Mouse (Mus musculus): ENCODE measurements around the gene Rapgef6.

Gene Rapgef6

GRCm38 (mm10) chr11:54695951-54696350 lies 173.3 kb downstream of the Rapgef6 start:
- DNase-seq = peak; percentile 25

DNA sequence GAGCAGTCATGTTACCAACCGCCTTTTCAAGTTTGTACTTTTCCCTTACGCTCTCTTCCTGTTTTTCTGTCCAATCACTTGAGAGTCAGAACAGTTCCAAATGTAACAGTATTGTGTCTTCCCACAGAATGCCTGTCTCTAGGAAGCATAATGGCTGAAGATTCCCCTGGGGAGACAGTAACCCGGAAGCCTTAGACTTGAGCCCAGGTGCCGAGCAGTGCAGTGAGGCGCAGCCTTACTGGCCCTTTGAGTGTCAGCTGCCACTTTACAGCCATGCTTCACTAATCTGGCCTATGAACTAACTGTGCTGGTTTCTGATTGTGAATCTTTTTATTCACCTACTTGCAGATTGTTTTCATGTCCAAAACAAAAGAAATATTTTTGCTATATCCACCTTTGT lies 175.0 kb downstream of the Rapgef6 start:
- DNase-seq = peak; percentile 39

DNA sequence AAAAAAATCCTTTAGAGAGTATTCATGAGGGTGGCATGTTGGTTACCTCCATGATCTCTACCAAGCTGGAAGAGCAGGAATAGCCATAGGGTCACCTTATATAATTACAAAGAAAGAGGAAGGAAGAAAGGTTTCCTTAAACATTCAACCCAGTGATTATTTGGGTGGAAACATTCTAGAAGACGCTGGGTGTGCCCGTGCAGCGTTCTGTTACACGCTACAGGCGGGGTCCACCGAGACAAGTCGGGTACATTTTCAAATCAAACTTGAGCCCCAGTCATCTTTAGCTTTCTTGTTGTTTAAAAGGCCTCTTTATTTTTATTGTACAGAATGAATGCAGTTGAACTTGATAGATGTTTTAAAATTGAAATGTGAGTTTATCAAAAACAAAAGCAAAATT lies 176.0 kb downstream of the Rapgef6 start:
- DNase-seq = peak; percentile 31 to 36

GRCm38 (mm10) chr11:54699972-54700371 lies 177.3 kb downstream of the Rapgef6 start:
- DNase-seq = peak; percentile 21 to 26

DNA sequence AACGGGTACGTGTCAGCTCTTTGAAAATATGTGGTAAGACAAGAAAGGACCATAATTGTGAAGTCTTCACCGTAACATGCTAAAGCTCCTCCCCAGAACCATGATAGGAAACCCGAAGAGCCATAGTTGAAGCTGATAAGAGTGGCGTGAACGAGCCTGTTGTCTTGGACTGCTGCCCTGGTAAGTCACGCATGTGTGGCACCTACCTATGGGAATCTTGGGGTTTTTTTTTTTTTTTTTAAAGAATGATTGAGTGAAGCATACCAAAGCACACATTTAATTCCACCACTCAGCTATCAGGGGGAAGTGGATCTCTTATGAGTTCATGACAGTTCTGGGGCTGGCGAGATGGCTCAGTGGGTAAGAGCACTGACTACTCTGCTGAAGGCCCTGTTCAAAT lies 179.2 kb downstream of the Rapgef6 start:
- no peak for DNase-seq

DNA sequence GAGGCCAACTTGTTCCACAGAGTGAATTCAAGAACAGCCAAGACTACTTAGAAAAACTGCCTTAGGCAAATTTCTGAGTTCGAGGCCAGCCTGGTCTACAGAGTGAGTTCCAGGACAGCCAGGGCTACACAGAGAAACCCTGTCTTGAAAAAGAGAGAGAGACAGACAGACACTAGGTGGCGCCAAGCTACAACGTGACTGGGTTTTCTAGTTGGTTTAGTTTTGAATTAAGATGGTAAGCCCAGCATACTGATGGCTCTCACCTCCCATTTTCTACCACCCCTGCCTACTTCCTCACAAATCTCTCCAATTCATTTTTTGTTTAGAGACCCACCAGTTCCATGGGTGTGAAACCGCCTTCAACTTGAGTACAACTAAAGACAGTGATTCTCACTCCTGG lies 180.7 kb downstream of the Rapgef6 start:
- peak; percentile 85 to 86 for DNase-seq

DNA sequence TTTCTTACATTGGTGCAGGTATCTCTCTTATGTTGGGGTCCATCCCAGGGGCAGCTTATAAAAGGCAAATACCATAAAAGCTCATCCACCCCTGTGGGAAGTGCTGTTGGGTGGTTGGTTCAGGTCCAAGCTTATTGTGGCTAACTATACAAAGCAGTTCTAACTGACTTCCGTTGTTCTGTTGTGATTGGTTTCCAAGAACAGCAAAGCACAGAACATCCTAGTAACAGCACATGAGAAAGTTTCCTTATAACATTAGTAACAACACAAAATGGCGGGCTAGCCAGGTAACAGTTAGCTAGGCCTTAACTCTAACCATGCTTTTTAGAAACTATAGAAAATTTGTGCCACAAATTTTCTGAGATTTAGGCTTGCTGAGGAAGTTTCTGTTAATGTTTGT lies 185.5 kb downstream of the Rapgef6 start:
- DNase-seq = no peak

- DNase-seq = no peak
Observed at GRCm38 (mm10) chr11:54709645-54710044, 187.0 kb downstream of the Rapgef6 start.

- no peak for DNase-seq
Observed at GRCm38 (mm10) chr11:54710512-54711293, 188.1 kb downstream of the Rapgef6 start.

DNA sequence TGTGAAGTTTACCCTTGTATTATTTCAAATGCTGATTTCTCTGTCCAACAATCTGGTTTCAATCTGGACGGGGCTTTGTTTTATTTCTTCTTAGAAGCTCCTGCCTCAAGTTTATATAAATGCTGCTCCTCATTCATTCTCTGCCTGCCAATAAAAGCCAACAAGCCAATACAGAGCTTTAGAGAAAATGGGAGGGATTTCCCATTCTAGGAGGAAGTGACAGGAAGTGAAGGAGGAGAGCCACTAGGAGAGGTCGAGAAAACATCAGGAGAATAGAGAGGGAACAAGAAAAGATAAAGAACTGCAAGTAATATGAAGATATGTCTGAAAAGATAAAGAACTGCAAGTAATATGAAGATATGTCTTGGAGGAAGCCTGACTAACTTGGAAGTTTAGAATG lies 190.2 kb downstream of the Rapgef6 start:
- no peak for DNase-seq

DNA sequence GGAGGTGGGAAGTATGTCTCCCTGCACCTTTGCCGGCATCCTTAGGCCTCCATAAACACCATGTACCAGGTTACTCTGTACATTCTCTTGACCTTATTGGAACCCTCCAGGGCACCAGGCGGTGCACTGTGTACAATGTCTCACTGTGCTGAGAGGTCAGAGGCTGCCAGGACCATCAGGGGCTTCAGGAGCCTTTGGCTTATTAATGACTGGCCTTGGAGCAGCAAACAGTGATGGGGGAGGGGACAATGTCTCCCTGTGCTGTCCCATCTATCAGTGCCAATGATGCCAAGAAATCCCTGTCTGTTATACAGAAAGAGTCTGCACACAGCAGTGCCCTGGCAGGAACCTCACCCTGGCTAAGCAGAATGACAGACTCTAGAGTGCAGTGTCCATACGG lies 195.2 kb downstream of the Rapgef6 start:
- no peak for DNase-seq

DNA sequence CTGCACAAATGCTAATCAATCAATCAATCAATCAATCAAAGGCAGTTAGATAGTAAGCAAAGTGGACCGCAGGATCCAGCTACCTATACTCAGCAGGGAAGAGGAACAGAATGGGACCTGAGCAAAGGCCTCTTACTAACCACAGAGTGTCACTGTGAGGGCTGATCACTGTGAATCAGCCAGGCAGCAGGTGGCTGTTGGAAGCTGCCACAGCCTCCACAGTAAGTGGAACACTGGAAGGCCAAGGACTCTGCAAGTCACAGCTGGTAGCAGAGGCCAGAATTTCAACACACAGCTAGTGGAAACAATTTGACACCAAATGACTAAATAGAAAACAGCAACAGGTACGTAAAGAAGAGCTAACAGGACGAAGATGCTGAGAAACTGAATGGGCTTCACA lies 196.0 kb downstream of the Rapgef6 start:
- no peak for DNase-seq

DNA sequence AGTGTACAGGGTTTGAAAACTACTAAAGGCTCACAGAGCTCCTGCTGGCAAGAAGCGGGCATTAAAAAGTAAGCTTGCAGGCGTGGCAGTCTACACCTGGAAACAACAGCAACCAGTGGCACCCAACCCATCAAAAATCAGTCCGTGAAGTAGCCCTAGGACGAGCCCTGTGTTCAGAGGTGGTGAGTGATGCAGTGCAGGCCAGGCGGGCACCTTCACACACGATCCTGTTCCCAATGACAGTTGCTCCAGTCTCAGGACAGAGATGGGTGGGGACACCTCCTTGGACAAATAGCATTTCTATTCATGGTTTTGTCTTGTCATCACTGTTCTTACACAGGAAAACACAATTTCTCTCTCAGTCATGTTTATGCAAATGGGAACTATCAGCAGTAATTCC lies 199.4 kb downstream of the Rapgef6 start:
- DNase-seq = no peak

DNA sequence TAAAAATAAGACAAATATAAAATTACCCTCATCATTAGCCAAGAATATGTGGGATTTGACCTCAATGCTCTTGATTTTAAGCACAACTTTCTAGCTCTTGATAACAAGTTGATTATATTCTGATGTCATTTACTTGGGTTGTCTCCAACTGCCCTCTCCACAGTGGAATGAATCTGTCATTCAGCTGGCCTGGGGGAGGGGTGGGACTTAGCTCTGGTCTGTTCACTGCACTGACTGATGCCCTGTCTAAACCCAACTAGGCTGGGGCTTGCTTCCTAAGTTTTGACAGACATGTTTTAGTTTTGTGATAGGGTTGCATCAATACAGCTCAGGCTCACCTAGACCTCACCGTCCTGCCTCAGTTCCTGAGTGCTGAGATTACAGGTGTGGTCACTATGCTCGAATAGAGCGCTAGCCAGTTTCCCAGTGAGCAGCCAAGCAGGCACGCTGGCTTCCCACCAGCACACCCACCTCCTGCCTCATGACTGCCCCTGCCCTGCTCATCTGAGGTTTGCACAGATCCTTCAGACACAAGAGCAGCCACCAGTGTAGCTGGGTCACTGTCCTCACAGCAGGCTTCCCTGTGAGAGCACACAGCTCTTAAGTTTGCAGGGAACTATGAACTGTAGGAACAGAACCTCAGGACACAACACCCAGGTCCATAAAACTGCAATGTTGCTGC lies 201.8 kb downstream of the Rapgef6 start:
- DNase-seq = no peak

- DNase-seq = peak; percentile 8 to 17
Observed at GRCm38 (mm10) chr11:54726571-54727062, 204.0 kb downstream of the Rapgef6 start.

DNA sequence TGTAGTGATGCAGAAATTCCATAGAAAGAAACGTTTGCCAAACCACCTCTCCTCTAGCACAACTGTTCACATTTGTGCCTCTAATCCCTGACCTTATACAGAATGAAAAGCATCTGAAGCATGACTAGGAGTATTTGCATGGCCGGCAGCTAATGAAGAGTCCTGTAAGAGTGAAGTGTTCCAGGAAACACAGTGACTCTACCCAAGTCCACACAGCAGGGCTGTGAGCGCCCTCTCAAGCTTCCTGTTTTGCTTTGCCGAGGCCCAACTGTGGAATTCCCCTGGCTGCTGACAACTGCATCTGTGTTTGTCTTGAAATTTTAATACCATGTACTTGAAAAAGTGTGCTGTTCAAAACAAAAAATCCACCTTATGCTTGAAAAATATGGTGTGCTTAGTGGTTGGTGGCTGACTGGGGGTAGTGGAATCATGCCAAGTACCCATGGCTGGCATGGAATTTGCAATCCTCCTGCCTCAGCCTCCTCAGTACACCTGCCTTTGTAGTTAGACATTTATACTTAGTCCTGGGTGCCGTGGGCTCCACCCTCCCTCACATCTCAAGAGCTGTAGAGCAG lies 204.8 kb downstream of the Rapgef6 start:
- DNase-seq = peak; percentile 74 to 79

- peak in 1 of 2 experiments; percentile 36 for DNase-seq
Observed at GRCm38 (mm10) chr11:54728371-54728770, 205.7 kb downstream of the Rapgef6 start.

- no peak for DNase-seq
Observed at GRCm38 (mm10) chr11:54729311-54729710, 206.7 kb downstream of the Rapgef6 start.

GRCm38 (mm10) chr11:54730931-54731330 lies 208.3 kb downstream of the Rapgef6 start:
- DNase-seq = no peak

DNA sequence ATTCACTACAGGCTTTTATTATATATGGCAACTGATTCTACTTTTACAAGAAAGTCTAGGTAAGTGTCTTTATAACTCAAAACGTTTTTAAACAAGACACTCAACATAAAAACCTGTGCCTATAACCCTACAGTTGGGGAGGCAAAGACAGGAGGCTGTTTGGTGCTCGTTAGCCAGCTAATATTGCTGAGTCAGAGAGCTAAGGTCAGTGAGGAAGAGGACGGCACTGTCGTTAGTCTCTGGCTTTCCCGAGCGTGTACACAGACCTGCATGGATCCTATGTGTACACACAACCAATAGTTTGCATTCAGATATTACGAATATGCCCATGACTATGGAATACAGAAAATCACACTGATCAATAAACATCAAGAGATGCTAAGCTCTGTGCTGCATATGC lies 208.7 kb downstream of the Rapgef6 start:
- DNase-seq = no peak

DNA sequence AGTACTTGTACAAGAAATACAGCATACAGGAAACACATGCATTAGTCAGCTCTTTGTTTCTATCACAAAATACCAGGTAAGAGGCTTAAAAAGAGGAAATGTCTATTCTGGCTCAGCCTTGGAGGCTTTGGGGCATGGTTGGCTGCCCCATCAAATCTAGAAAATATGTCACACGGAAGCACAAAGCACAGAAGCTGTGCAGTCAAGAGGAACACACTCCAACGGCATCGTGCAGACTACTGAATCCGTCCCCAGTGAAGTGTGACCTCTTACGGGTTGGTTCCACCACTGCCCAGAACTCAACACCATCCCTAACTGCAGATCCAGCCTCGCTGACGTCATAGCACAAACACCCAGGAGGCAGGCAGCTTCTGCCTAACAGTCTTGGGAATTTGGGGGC lies 210.9 kb downstream of the Rapgef6 start:
- DNase-seq = peak; percentile 63 to 74

GRCm38 (mm10) chr11:54735114-54735513 lies 212.5 kb downstream of the Rapgef6 start:
- DNase-seq = no peak

DNA sequence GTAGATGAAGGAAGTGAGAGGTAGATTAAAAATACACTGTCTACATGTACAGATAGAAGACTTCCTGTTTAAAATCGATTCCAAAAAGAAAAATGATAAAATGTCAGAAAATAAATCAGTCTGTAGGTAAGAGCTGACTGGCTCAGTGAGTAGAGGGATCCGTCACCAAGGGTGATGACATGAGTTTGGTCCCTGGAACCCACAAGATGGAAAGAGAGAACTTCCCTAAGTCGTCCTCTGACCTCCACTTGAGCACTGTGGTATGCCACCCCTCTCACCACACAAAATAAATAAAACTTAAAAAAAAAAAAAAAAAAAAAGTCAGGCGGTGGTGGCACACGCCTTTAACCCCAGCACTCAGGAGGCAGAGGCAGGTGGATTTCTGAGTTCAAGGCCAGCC lies 214.3 kb downstream of the Rapgef6 start:
- DNase-seq = no peak

All from B cell, adult 2 months (primary cell).